Mouse (Mus musculus) cerebellum, postnatal 10 days (tissue): ENCODE measurements around the gene Calr4.
A peak's percentile ranks its signal among the peaks of the same experiment; 100 is the strongest.

Source experiments
- DNase-seq, 2 experiments: peaks; one replicate each; pipeline ENCODE4 v3.0.0; 2021; ENCODE audit warnings: mixed read lengths in 2 of 2

Gene Calr4

GRCm38 (mm10) chr4:109236186-109236879, 2.0 kb downstream of the Calr4 start:
- no peak for DNase-seq

- DNase-seq = peak; percentile 73
These were observed 4.4 kb downstream of the Calr4 start for GRCm38 (mm10) chr4:109238428-109239268.

GRCm38 (mm10) chr4:109241221-109241620, 6.9 kb downstream of the Calr4 start:
- DNase-seq = no peak

GRCm38 (mm10) chr4:109241934-109242333, 7.6 kb downstream of the Calr4 start:
- DNase-seq = peak; percentile 84 to 87

GRCm38 (mm10) chr4:109244506-109244905, 10.2 kb downstream of the Calr4 start:
- no peak for DNase-seq

- DNase-seq = no peak
These were observed 10.8 kb downstream of the Calr4 start for GRCm38 (mm10) chr4:109245016-109245620.

GRCm38 (mm10) chr4:109251605-109252004, 17.3 kb downstream of the Calr4 start:
- peak; percentile 43 to 46 for DNase-seq

- DNase-seq = no peak
These were observed 17.9 kb downstream of the Calr4 start for GRCm38 (mm10) chr4:109252199-109252598.

GRCm38 (mm10) chr4:109253664-109254151, 19.4 kb downstream of the Calr4 start:
- DNase-seq = no peak

GRCm38 (mm10) chr4:109254511-109254910, 20.2 kb downstream of the Calr4 start:
- DNase-seq = no peak

GRCm38 (mm10) chr4:109255321-109255720, 21.0 kb downstream of the Calr4 start:
- DNase-seq = no peak

GRCm38 (mm10) chr4:109255727-109256417, 21.6 kb downstream of the Calr4 start:
- no peak for DNase-seq

GRCm38 (mm10) chr4:109256791-109257190, 22.5 kb downstream of the Calr4 start:
- no peak for DNase-seq

- DNase-seq = no peak
These were observed 23.4 kb downstream of the Calr4 start for GRCm38 (mm10) chr4:109257639-109258038.

GRCm38 (mm10) chr4:109262068-109262467, 27.8 kb downstream of the Calr4 start:
- no peak for DNase-seq

GRCm38 (mm10) chr4:109266056-109266455, 31.8 kb downstream of the Calr4 start:
- DNase-seq = no peak

GRCm38 (mm10) chr4:109266744-109267143, 32.5 kb downstream of the Calr4 start:
- DNase-seq = no peak

GRCm38 (mm10) chr4:109267452-109267851, 33.2 kb downstream of the Calr4 start:
- no peak for DNase-seq

GRCm38 (mm10) chr4:109268903-109269302, 34.6 kb downstream of the Calr4 start:
- no peak for DNase-seq

GRCm38 (mm10) chr4:109271803-109272202, 37.5 kb downstream of the Calr4 start:
- no peak for DNase-seq

GRCm38 (mm10) chr4:109273586-109274240, 39.4 kb downstream of the Calr4 start:
- peak in 1 of 2 experiments; percentile 17 for DNase-seq
